Mouse (Mus musculus) small intestine, adult 10 weeks (tissue): ENCODE data around the gene Hmcn2. TPM values are rescaled to one million over a fixed set of nuclear protein-coding genes. Genes with fewer than 3 reads are reported as not detected.

Experiments used
- polyA plus RNA-seq: library from polyadenylated mRNA; stranded (reverse); fragments of 350-450 nt; fragmentation: Illumina TruSeq; extraction: RNeasy Lipid Tissue Mini Kit (QIAGEN cat#74804); gene quantifications from one replicate; pipeline ENCODE4 v1.2.3, GENCODE M21; 2014; ENCODE audit warnings: low replicate concordance

Gene Hmcn2
- not detected for polyA plus RNA-seq

DNA sequence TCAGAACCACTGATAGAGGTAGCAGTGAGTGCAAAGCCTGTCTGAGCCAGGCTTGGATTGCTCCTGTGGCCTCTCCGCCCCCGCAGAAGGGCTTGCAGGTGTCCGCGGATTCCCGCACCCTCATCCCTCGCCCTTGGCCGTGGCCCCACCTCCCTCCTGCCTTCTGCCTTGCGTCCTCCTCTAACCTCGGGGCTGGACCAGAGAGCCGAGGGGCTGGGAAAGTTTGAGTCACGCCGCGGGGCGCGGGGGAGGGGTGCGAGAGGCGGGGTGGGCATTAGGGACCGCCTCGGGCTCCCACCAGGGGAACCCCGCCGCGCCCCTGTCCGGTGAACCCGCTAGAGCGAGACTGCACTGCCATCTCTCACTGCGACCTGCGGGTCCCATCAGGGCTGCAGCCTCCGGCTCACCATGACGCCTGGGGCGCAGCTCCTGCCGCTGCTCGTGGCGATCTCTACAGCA lies at the start of gene Hmcn2:
Gene Hmcn2 (plus strand): TSS at position 409 of the 459 bp plus-strand sequence.

DNA sequence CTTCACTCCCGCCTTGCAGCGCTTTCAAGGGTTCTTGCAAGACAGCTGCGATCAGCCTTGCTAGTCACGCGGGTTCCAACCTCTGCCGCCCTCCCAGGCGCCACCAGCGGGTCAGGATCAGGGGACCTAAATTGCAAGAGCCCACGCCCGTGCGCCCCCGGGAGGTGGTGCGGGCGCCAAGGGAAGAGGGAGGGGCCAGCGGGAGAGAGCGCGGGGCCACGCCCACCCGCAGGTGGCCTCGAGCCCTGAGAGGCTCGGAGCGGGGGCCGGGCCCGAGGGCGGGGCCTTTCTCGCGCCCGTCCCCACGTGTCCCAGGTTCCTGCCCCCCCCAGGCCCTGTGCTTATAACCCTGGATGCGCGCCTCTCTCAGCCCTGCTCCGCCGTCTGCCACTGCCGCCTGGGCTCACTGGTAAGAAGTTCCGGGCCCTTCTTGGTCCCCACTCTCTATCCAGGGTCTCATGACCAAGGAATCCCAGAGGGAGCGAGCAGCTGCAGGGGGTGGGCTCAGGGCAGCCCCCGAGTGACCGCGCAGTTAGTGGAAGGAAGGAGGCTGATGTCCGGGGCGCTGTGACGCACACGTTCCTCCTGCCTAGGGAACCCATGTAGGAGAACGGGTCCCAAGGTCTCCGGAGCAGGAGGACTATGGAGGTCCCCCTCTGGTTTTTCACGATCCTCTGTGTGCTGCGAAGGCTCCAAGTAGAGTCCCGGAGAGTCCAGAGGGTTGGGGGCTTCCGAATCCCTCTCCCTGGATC lies 155.9 kb downstream of the Hmcn2 start, which contains the start of gene Ass1:
Gene Ass1 (plus strand): TSS at position 277 of the 752 bp plus-strand sequence.

Other genes with a start within 250 kb of the Hmcn2 start
- 13.5 TPM for gene Fnbp1, start 172.4 kb upstream of the Hmcn2 start, polyA plus RNA-seq
- 46.5 TPM for gene Gpr107, start 162.1 kb upstream of the Hmcn2 start, polyA plus RNA-seq
- not detected for gene Ncs1, start 68.6 kb upstream of the Hmcn2 start, polyA plus RNA-seq
- gene Ass1, start 155.8 kb downstream of the Hmcn2 start, polyA plus RNA-seq = not detected